Mouse (Mus musculus) ovary, adult 18-20 months (tissue): ENCODE results near the gene Psmd13.
"Not testable (repeated sequence)": the region's sequence is repeated elsewhere in the genome, so short reads cannot be mapped to it uniquely, and the experiment has no call there.

Source experiments
- DNase-seq: peaks from one replicate; pipeline ENCODE4 v3.0.0; 2022; ENCODE audit warnings: low spot score, mixed read lengths

Gene Psmd13

DNA sequence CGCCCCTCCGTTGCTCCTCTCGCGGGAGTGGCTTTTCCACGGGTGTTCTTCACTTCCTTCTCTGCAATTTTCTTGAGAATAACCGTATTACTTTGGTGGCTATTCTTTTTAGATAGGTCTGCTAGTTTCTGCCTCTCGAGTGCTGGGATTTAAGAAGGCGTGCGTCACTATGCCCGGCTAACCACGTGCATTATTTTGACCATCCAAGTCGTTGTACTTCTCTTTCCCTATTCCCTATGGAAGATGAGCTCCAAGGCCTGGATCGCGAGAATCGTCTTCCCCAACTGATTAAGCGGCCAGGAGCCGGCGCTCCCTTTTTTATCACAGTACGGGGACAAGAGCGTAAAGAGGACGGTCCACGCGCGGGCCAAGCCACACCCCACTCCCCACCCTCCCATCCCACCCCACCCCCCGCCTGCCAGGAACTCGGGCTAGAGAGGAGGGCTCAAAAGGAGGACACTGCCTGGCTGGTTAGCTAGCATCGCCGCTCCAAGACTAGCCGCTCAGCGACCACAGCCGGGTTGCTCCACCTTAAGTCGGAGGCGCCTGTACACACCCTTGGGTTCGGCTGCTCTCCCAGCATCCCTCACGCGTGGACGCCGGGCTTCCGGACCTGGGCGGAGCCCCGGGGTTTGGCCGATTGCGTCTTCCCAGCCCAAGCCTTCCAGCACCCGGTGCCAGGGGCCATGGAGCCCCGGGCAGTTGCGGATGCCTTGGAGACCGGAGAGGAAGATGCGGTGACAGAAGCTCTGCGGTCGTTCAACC is 24.8 kb upstream of the Psmd13 start, which contains the start of gene Ric8a:
Gene Ric8a (plus strand): TSS at position 173 of the 765 bp plus-strand sequence.
- DNase-seq = peak; percentile 89

DNA sequence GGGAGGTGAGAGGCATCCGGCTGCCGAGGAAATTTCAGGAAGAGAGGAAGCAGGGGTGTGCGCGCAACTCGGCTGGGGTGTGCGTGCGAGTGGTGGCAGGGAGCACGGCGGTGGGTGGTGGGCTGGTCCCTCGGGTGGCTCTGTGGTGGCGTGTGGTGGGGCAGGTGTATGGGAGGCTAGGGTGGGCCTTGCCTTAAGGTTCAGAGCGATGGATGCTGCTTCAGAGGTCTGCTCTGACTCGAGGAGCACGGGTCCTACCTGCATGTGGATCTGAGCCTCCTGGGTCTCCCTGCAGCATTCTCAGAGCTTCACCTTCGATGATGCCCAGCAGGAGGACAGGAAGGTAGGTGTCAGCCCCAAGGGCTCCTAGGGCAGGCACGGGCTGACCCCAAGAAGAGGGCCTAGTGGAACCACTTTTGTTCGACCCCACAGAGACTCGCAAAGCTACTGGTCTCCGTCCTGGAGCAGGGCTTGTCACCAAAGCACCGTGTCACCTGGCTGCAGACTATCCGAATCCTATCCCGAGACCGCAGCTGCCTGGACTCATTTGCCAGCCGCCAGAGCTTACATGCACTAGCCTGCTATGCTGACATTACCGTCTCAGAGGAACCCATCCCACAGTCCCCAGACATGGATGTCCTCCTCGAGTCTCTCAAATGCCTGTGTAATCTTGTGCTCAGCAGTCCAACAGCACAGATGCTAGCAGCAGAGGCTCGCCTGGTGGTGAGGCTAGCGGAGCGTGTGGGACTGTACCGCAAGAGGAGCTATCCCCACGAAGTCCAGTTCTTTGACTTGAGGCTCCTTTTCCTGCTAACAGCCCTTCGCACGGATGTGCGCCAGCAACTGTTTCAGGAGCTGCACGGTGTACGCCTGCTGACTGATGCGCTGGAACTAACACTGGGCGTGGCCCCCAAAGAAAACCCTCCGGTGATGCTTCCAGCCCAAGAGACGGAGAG is 23.9 kb upstream of the Psmd13 start, which contains the start of gene Bet1l:
Gene Bet1l (minus strand): TSS at position 28 of the 956 bp plus-strand sequence.
- no peak for DNase-seq

DNA sequence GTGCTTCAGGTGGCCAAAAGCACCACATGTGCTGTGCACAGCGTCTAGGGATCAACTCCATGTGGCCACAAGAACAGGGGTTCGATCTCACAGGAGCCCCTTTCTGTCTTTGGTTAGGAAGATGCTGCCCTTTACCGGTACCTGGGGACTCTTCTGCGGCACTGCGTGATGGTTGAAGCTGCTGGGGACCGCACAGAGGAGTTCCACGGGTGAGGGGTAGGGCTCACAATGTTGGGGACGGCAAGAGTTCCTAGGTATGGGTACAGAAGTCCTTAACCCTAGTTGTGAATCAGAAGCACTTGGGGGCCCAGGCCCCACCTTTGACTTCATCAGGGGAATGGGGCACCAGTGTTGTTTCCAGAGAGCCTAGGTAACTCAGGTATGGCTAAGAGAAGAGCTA is 23.0 kb upstream of the Psmd13 start:
- no peak for DNase-seq

DNA sequence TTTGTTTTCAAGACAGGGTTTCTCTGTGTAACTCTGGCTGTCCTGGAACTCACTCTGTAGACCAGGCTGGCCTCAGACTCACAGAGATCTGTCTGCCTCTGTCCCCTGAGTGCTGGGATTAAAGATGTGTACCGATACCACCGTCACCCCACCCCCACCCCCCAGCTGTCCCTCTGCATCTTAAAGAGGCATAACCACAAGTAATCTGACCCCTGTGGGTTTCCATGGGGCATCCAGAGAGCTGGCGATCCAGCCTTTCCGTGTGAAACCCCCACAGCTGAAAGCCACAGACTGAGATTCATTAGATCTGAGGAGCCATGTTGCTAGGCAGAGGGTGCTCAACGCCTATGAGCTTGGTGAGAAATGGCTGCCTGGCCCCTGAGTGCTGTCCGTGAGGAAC is 21.8 kb upstream of the Psmd13 start:
- no peak for DNase-seq

DNA sequence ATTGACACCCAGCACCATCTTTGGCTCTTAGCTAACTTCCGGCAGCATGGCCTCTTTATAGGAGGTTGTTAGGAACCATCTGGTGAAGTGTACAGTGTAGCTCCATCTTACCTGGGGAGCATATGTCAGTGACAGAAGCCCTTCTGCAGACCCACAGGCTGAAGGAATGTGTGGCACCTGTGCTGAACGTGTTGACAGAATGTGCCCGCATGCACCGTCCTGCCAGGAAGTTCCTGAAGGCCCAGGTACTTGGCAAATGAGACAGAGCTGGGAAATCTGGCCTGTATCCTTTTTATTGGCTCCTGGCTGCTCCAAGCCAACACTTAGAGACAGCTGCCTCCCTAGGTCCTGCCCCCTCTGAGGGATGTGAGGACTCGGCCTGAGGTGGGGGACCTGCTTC is 21.0 kb upstream of the Psmd13 start:
- no peak for DNase-seq

DNA sequence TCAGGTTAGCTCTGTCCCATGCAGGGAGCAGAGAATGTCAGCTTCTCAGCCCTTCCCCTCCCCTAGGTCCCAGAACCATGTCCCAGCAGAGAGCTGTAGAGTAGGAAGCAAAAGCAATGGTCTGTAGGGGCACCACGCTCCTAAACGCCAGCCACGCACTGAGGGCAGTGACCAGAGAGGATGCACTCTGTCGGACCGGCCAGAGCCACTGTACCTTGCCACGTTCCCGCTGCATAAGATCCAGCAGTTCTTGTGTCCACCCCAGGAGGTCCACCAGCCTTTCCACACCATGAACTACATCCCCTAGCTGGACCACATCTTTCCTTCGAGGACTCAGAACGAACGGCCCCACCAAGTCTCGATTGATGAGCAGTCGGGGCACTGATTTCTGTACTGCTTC is 17.0 kb upstream of the Psmd13 start:
- no peak for DNase-seq

DNA sequence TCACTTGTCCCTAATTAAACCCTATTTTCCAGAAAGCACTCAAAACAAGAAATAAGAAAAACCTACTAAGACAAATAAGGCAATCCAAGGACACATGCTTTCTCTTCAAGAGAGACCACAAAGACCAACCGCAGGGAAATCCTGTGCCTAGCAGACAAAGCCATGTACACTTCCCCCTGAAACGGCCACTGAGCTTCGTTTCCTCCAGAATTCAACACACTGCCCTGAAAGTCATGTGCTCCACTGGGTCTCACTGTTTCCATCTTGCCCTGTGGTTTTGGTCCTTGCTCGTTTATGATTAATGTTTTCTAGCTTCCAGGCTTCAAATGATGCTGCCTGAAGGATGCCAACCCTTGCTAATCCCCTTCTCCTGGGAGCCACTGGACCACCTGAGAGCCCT is 7.5 kb upstream of the Psmd13 start:
- DNase-seq = no peak

DNA sequence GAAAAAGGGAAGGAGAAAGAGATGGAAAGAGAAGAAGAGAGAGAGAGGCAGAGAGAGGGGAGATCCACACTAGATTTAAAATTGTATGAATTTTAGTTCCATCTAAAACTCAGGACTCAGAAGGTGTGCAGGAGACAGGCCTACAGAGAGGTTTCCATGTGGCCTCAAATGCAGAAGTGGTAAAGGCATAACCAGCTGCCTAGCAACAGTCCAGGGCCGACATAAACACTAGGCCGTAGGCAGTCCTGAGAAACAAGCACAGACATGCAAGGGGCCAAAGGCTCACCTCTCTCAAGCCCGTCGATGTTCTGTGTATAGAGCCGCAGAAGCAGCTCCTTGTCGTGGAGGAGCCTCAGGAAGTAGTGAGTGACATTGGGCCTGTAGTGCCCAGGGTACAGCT is 4.4 kb upstream of the Psmd13 start:
- no peak for DNase-seq

DNA sequence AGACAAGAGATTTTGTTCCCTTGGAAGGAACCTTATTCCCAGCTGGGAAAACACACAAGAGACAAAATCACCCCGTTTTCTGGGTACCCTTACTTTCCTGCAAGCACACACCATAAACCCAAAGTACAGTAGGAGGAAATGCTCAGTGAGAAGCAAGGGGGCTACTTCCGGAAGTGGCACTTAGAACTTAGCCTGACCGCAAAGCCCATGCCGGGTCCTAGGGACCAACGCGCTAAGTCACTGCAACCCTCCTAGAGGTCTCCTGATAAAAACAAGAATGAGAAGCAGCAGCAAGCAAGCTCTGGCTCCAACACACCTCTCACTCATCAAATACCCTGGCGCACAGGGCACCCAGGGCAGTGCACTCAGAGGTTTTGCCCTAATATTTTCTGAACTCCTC is 2.4 kb upstream of the Psmd13 start:
- DNase-seq = no peak

DNA sequence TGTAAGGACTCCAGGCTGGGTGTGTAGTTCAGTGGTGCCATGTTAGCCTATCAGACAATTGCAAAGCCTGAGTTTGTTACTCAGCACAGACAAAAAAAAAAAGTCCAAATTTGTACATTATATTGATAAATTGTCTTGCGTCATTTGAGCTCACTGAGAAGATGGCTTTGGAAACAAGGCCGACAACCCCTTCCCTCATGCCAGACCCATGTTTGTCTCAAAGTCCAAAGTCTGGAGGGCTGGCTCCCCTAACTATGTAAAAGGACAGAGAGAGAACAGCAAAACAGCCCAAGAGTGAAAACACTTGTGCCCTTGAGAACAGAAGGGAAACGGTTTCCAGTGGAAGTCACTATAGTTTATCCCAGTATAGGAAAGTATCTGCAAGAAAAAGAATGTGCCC is 1.3 kb upstream of the Psmd13 start:
- DNase-seq = no peak

DNA sequence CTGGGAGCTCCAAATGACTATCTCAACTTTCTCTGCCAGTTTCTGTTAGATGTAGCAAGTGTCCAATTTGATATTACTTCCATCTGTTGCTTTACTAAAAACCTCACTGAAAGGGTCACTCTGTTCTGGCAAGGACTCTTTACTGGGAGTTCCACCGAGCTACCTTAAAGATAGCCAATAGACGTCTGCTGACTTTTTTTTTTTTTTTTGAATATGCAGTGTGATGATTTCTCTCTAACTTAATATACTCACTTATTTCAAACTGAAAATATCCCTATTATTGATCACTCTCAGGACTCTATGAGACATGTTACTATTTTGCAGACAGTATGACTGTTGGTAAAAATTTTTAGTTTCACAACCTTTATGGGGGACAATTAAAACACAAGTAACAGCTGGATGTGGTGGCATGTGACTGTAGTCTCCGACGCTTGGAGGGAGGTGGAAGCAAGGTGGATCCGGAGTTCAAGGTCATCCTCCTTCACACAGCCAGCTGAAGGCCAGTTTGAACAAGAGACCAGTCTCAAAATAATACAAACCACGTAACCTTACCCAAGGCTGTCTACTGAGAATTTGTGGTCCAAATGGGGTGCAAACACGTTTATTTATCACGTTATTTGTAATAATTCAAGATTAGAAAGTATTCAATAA is 778 bp upstream of the Psmd13 start:
- DNase-seq = no peak

DNA sequence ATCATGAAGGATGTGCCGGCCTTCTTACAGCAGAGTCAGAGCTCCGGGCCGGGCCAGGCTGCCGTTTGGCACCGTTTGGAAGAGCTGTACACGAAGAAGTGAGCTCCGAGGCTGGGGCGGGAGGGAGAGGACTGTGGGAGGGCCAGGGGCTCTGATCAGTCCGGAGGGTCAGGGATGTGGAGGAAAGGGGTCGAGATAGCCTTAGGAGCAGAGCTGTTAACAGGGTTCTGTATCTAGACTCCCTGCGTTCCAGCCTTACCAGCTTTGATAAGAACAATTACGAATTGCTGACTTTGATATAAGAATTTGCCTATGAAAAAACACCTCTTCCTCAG is 668 bp downstream of the Psmd13 start:
- no peak for DNase-seq

DNA sequence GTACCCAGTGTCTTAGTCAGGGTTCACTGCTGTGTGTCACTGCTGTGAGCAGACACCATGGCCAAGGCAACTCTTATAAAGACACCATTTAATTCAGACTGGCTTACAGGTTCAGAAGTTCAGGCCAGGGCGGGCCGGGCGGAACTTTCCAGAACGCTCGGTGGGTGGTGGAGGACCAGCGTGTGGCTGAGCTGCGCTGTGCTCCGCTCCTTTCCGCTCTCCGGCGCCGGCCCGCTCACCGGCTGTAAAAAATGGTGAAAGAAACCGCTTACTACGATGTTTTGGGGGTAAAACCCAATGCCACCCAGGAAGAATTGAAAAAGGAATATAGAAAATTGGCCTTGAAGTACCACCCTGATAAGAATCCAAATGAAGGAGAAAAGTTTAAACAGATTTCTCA is 8.9 kb downstream of the Psmd13 start:
- not testable (repeated sequence) for DNase-seq

DNA sequence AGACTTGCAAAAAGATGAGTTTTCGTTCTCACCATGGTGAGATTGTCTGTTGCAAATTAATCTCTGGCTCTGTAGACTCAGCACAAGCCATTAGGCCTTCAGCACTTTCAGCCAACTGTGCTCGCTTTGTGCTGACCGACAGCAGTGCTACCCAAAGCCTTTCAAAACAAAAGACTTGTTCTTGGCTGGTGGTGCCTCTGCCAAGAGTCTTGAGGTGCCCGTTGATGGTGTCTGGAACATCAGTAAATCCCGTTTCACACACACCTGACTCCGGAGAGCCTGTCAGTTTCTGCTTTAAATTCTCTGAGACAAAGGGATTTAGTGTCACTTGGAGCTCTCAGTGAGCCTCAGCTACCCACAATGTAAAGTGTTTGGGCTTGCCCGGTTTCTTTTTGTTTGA is 12.3 kb downstream of the Psmd13 start:
- DNase-seq = no peak

DNA sequence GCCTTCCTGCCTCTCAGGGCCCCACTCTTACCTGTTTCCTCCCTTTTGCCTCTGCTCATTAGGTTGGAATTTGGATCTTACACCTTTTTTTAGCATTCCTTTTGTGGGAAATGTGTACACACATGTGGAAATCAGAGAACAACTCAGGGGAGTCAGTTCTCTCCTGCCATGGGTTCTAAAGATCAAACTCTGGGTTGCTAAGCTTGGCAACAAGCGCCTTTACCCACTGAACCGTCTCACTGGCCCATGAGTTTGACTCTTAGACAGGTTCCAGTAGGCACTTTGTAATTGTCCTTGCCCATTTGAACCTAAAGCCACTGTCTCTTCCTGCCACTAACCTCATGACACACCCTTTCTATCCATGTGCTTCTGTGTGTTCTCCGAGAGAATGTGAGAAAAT is 12.8 kb downstream of the Psmd13 start:
- DNase-seq = no peak

DNA sequence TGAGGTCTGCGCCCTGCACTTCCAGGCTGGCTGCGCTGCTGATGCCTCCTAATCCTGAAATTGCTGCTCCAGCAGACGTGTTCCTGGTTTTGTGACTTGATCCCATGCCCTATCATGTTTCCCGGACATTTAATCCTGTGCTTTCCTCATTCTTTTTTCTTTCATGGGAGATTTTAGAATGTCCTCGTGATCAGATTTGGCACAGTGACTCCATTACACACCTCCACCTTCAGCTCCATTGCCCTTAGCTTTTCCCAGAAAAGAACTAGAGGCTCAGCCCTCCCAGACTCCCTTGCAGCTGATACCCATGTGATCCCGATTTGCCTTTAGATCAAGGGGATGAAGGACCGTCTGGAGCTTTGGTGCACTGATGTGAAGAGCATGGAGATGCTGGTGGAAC is 16.1 kb downstream of the Psmd13 start:
- no peak for DNase-seq

DNA sequence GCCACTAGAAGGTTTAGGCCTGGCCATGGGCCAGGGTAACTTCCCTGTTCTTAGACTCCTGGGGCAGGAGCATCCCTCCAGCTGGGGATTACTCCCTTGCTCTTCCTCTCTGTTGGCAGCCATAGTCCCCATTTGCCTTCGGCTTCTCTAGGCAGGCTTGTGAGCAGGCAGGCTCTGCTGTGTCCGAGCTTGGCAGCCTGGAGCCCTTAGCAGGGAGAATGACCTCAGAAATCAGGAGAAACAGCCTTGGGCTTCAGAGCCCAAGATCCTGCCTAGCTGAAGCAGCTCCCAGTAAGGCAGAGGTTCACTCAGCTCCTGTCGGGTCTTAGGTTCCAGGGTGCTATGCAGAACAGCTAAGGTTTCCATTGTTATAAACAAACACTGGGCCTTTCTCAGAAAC is 17.4 kb downstream of the Psmd13 start:
- no peak for DNase-seq

DNA sequence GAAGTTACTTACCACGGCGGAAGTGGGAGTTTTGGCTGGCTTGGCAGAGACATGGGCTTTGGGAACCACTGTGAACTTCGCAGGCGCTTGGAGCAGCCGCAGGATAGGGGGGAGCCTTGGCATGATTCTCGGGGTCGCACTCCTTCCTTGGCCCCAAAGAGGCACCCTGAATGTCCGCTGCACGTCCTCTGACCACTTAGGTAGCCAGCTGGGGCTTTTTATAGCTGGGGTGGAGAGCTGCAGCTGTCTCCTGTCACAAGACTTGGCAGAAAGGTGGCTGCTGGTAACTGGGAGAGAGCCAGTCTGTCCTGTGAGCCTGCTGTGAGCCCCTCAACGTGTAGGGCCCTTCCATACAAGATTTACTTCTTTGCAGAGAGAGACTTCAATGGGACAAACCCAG is 18.5 kb downstream of the Psmd13 start, which contains the start of gene Cox8b:
Gene Cox8b (minus strand): TSS at position 227 of the 400 bp plus-strand sequence.
- no peak for DNase-seq

DNA sequence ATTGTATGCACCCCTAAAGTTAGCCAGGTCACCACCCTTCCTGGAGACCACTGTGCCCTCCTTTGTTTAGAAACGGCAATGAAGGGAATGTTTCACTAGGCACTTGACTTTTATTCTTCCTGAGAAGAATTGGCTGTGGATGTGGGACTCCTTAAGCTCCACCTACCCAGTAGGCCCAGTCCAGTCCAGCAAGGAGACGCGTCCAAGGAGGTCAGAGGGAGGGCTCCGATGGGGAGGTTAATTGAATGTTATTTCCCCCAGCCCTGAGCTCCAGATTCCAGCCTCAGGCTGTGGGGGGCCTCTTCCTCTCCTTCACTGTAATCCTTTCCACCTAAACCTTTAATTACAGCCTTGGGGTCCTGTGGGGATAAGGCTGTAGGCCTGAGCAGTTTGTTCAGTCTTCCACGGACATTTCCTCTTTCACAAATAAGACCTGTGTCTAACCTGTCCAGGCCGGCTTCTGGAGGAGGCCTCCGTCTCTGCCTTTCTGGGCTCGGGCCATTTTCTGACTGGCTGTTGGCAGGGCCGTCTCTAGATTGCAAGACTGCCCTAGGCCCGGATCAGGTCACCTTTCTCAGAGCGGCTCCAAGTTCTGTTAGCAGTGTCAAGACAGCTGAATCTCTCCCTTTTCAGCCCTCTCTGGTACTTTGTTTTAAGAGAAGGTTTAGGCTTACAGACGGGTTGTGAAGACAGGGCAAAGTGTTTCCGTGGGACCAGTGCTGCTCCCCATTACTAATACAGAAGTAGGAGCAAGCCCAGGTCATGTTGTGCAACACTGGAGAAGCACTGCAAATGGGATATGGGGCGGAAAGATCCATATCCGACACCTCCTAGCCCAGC is 20.5 kb downstream of the Psmd13 start:
- no peak for DNase-seq

DNA sequence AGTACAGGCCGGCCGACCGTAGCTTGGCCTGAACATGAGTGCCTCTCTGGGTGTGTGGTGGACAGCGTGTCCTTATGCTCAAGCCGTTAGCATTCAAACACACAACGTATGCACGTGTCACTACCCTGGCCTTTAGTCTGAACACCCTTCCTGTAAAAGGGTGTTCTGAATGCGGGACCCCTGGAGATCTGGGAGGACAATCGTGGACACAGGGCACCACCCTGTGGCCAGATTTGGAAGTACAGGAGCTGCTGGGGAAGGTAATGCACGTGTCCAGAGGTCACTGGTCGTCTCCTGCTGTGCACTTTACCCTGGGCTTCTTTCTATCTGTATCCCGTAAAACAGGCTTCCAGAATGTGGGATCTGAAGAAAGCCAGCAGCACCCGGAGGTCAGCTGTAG is 21.4 kb downstream of the Psmd13 start:
- DNase-seq = peak; percentile 34

DNA sequence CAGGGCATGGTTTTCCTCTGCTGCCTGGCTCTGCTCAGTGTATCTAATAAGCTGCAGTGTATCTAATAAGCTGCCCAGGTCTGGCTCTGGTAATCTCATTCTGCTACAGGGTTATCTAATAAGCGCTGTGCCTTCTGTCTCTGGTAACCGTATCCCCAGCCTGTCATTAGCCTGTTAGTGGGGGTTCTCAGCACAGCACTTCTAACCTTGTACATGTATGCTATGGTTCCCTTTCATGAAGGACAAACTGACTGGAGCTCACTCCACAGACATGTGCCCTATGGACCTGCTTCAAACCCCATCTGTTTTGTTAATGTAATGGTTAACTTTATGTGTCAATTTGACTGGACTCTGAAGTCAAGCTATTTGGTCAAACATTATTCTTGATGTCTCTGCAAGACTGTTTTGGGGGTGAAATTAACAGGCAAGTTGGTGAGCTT is 23.9 kb downstream of the Psmd13 start:
- no peak for DNase-seq

DNA sequence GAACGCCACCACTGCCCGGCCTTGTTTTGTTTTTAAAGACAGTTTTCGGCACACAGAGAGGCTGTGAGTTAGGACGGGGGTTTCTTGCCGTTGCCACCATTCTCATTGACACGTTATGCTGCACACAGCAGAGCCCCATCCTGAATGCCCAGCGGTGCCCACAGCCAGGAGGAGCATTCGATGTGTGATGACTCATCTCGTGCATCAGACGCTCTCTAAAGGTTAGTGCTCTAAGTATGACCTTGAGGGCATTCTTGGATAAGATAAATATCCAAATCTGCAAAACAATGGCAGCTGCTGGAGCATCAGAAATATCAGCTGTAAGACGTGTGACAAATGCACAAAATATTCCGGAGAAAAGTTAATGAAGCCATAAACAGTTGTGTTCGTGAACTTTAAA is 25.4 kb downstream of the Psmd13 start:
- peak; percentile 35 for DNase-seq
